In genomic region chr9:66283565-66284203, GRCm38 (mm10) we compare ENCODE assay signal across 8 mouse cellular contexts.
DNase-seq lines count a peak whose midpoint lies in the region; ATAC-seq lines count a peak whose summit lies in the region.

No protein-coding gene starts in this region.

- H3K36me3 ChIP-seq in hindbrain, embryonic 14.5 days (replicated peaks; ENCODE audit: control insufficient read depth, insufficient read depth) = no peaks in the 10 kb centered on the region

- intact Hi-C loops in left cerebral cortex, postnatal 36 days (cut with DNase I) = loop anchor here (5.0 kb wide), 2 partner anchors 69 to 89 kb away; partner anchors contain the start of gene Herc1

- DNase-seq in right cerebral cortex, adult 18-20 months = peak; percentile 65
- DNase-seq in right cerebral cortex, postnatal 25 days = no peak
- peak; percentile 75 for DNase-seq in adrenal gland, postnatal 25 days
- DNase-seq in embryo, embryonic 9.5 days (ENCODE audit: extremely low spot score) = peak; percentile 43
- peak; percentile 78 for DNase-seq in hindbrain, embryonic 14.5 days (ENCODE audit: low spot score)
- DNase-seq in left cerebral cortex, postnatal 36 days (ENCODE audit: low spot score in 2 of 2) = peak; percentile 44 to 47
- DNase-seq in retina, embryonic 14.5 days (ENCODE audit: low spot score) = peak; percentile 86
- peak; percentile 64 for DNase-seq in yolk sac, embryonic 10.5 days (ENCODE audit: low spot score)

- H3K27ac ChIP-seq in hindbrain, embryonic 14.5 days = no peak overlapping the region

- no peak overlapping the region for H3K4me3 ChIP-seq in hindbrain, embryonic 14.5 days (replicated peaks; ENCODE audit: low read length)

- no peaks in the 10 kb centered on the region for H3K27me3 ChIP-seq in hindbrain, embryonic 14.5 days (ENCODE audit: control insufficient read depth, insufficient read depth, low read length)

- WGBS in hindbrain, embryonic 14.5 days = 25% methylated on average over 2 of the region's 2 CpGs

- H3K4me2 ChIP-seq in hindbrain, embryonic 14.5 days (replicated peaks) = no peak overlapping the region

- H3K9ac ChIP-seq in hindbrain, embryonic 14.5 days = no peak overlapping the region

- H3K9me3 ChIP-seq in hindbrain, embryonic 14.5 days (ENCODE audit: control insufficient read depth, low read length) = no peaks in the 10 kb centered on the region

- H3K4me1 ChIP-seq in hindbrain, embryonic 14.5 days (replicated peaks; ENCODE audit: control insufficient read depth, insufficient read depth, low read length) = 0 out of 2 replicates have a peak, but pooled peaks cover 3% of the 10 kb centered on the region

- no peak for ATAC-seq in hindbrain, embryonic 14.5 days (ENCODE audit: low FRiP score)
